Mouse (Mus musculus) adrenal gland, adult 18-20 months (tissue): ENCODE measurements around the gene Ddrgk1. TPM values are rescaled to one million over a fixed set of nuclear protein-coding genes. Genes with fewer than 3 reads are reported as not detected.

ENCODE experiments used
- DNase-seq, 2 experiments: peaks; one replicate each; pipeline ENCODE4 v3.0.0; 2021 to 2022; ENCODE audit warnings: low spot score in 2 of 2
- total RNA-seq, 2 experiments: library from RNA; stranded (reverse); gene quantifications; 1 replicate in 1 of 2; 2 replicates in 1 of 2; pipeline ENCODE4 v1.2.3; 2021

Ddrgk1 gene
- total RNA-seq, 2 experiments from 2014 or later, result 219 to 239 TPM

GRCm38 (mm10) chr2:130613091-130613490 is 51.4 kb downstream of the Ddrgk1 start:
- DNase-seq, result no peak

Other genes starting within 250 kb of the Ddrgk1 start
- gene Vps16, start 240.3 kb downstream of the Ddrgk1 start, total RNA-seq, result 10 to 100 TPM; 47.9 to 71.8 TPM
- 10 to 100 TPM; 14.8 to 18.7 TPM for gene Pced1a, start 240.0 kb downstream of the Ddrgk1 start, total RNA-seq
- 100 to 1,000 TPM; 105 to 131 TPM for gene Ptpra, start 214.4 kb downstream of the Ddrgk1 start, total RNA-seq
- gene Mrps26, start 100.9 kb downstream of the Ddrgk1 start, total RNA-seq, result 10 to 100 TPM; 52.4 to 62.2 TPM
- gene Oxt, start 88.5 kb downstream of the Ddrgk1 start, total RNA-seq, result not detected
- gene Avp, start 82.1 kb downstream of the Ddrgk1 start, total RNA-seq, result not detected
- gene Fastkd5, start 34.6 kb downstream of the Ddrgk1 start, total RNA-seq, result 10 to 100 TPM; 13.8 to 14.6 TPM
- 1 to 10 TPM; 5.9 to 6.9 TPM for gene Ubox5, start 34.6 kb downstream of the Ddrgk1 start, total RNA-seq
- 10 to 100 TPM; 12.7 to 17.7 TPM for gene Lzts3, start 21.9 kb downstream of the Ddrgk1 start, total RNA-seq
- gene Itpa, start 3.0 kb upstream of the Ddrgk1 start, total RNA-seq, result 10 to 100 TPM; 27.3 to 27.4 TPM
- 1 to 10 TPM; 2.0 to 5.3 TPM for gene Slc4a11, start 32.9 kb upstream of the Ddrgk1 start, total RNA-seq
- gene 4930402H24Rik, start 241.7 kb upstream of the Ddrgk1 start, total RNA-seq, result 10 to 100 TPM; 29.5 to 47.8 TPM
- 10 to 100 TPM; 24.0 to 32.1 TPM for gene Atrn, start 241.8 kb upstream of the Ddrgk1 start, total RNA-seq